Mouse (Mus musculus) cortical plate, adult 2 months (tissue): ENCODE measurements around the gene Dhx38.

Experiments used
- CTCF ChIP-seq: fragments of 200-500 bp; IDR thresholded peaks from 2 replicates; pipeline ENCODE4 v1.5.1; 2011; ENCODE audit warnings: mild to moderate bottlenecking, control low read depth, low read length; ENCODE audit not compliant: insufficient read depth; ENCODE audit errors: extremely low read depth
- POLR2A ChIP-seq: fragments of 200-500 bp; IDR thresholded peaks from 2 replicates; pipeline ENCODE4 v1.6.1; 2011; ENCODE audit warnings: mild to moderate bottlenecking, low read length, control low read depth; ENCODE audit not compliant: insufficient read depth; ENCODE audit errors: extremely low read depth

DNA sequence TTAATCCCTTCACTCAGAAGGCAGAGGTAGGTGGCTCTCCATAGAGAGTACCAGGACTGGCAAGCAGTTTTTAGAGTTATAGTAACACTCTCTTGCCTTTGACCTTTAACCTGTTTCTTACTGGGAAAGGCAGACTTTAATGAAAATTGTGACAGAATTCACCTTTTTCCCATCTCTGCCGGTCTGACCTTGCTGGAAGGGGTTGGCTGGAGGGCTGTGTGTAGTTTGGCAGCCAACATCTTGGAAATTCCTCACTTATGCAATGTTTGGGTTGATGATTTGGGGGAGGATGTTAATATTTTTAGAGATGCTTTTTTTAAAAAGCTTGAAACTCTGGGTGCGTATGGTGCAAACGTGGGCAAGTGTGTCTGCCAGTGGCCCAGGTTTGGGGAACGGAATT is 18.6 kb upstream of the Dhx38 start:
- TF ChIP-seq POLR2A (no peak), CTCF (no peak)
